Mouse (Mus musculus) mouse trophoblast stem cell (cell line): Measurements from ENCODE around the gene Tsc22d4.

Source experiments
- in situ Hi-C, 2 experiments: fragments of 300-500 bp; cut with MseI, MboI; formaldehyde crosslinking; loops; 2 replicates in 1 of 2; 3 replicates in 1 of 2; pipeline ENCODE4 v1.15.1; 2025

The Tsc22d4 gene

GRCm38 (mm10) chr5:137764609-137765340, 19.2 kb downstream of the Tsc22d4 start:
- in situ Hi-C loops, result loop anchor here (5.0 kb wide), 2 partner anchors 102 to 107 kb away; no protein-coding TSS in a partner anchor

- in situ Hi-C loops, result no loop called here
Measured at GRCm38 (mm10) chr5:137766270-137766669, 20.7 kb downstream of the Tsc22d4 start.

- in situ Hi-C loops, result no loop called here
Measured at GRCm38 (mm10) chr5:137768475-137768874, 22.9 kb downstream of the Tsc22d4 start.

- in situ Hi-C loops, result no loop called here
Measured at GRCm38 (mm10) chr5:137770709-137771108, 25.2 kb downstream of the Tsc22d4 start.

GRCm38 (mm10) chr5:137772755-137773154, 27.2 kb downstream of the Tsc22d4 start:
- in situ Hi-C loops, result no loop called here

- in situ Hi-C loops, result no loop called here
Measured at GRCm38 (mm10) chr5:137775587-137776290, 30.2 kb downstream of the Tsc22d4 start.

GRCm38 (mm10) chr5:137776408-137776918, 30.9 kb downstream of the Tsc22d4 start:
- in situ Hi-C loops, result no loop called here

- in situ Hi-C loops, result no loop called here
Measured at GRCm38 (mm10) chr5:137777267-137777845, 31.8 kb downstream of the Tsc22d4 start.

- in situ Hi-C loops, result no loop called here
Measured at GRCm38 (mm10) chr5:137778635-137779034, 33.1 kb downstream of the Tsc22d4 start, which contains the start of gene Ppp1r35. TSS of gene Ppp1r35 (plus strand) at chr5:137778849.

- in situ Hi-C loops, result no loop called here
Measured at GRCm38 (mm10) chr5:137779053-137779933, 33.8 kb downstream of the Tsc22d4 start.

- in situ Hi-C loops, result no loop called here
Measured at GRCm38 (mm10) chr5:137781661-137782060, 36.1 kb downstream of the Tsc22d4 start.

- in situ Hi-C loops, result no loop called here
Measured at GRCm38 (mm10) chr5:137782776-137783522, 37.4 kb downstream of the Tsc22d4 start.

- in situ Hi-C loops, result no loop called here
Measured at GRCm38 (mm10) chr5:137783901-137784540, 38.5 kb downstream of the Tsc22d4 start.

GRCm38 (mm10) chr5:137784546-137784945, 39.0 kb downstream of the Tsc22d4 start:
- in situ Hi-C loops, result no loop called here

GRCm38 (mm10) chr5:137785164-137786031, 39.9 kb downstream of the Tsc22d4 start:
- in situ Hi-C loops, result no loop called here

GRCm38 (mm10) chr5:137786109-137786942, 40.8 kb downstream of the Tsc22d4 start:
- in situ Hi-C loops, result no loop called here

GRCm38 (mm10) chr5:137787151-137787928, 41.8 kb downstream of the Tsc22d4 start, which contains the start of the genes Mepce and Zcwpw1:
TSS of gene Mepce (minus strand) at chr5:137787655.
TSS of gene Zcwpw1 (plus strand) at chr5:137787798.
- in situ Hi-C loops, result no loop called here
